Mouse (Mus musculus) heart, adult 10 weeks (tissue): Measurements from ENCODE around the gene Gm9958. TPM values are rescaled to one million over a fixed set of nuclear protein-coding genes. Genes with fewer than 3 reads are reported as not detected.

Experiments used
- polyA plus RNA-seq: library from polyadenylated mRNA; stranded (reverse); fragments of 350-450 nt; fragmentation: Illumina TruSeq; extraction: RNeasy Lipid Tissue Mini Kit (QIAGEN cat#74804); gene quantifications from one replicate; pipeline ENCODE4 v1.2.3, GENCODE M21; 2014; ENCODE audit warnings: low read depth, low replicate concordance

Gm9958 gene
- 0.73 TPM for polyA plus RNA-seq

DNA sequence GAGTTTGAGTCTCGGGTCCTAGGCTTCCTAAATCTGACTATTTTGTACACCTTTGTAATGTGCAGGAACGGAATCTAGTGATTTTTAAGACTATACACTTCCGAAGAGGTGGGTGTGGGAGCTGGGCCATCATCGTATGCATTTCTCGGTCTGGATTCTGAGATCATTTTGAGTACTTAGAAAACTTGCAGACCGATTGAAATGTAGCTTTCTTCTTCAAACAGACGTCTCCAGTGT lies at the start of gene Gm9958:
Gene Gm9958, plus strand, starts transcription at position 138 of the 237 bp plus-strand sequence.

GRCm38 (mm10) chr5:90366121-90367066 lies 610 bp upstream of the Gm9958 start, which contains the start of gene Ankrd17:
Gene Ankrd17, minus strand, starts transcription at chr5:90366577.

Other genes with a start within 250 kb of the Gm9958 start
- 11.6 TPM for gene Cox18, start 143.2 kb upstream of the Gm9958 start, polyA plus RNA-seq
- gene Ankrd17, start 627 bp upstream of the Gm9958 start, polyA plus RNA-seq, result 38.6 TPM
- 58.7 TPM for gene Alb, start 93.7 kb downstream of the Gm9958 start, polyA plus RNA-seq
- not detected for gene Afp, start 123.5 kb downstream of the Gm9958 start, polyA plus RNA-seq
- not detected for gene Afm, start 151.7 kb downstream of the Gm9958 start, polyA plus RNA-seq
- not detected for gene 5830473C10Rik, start 193.9 kb downstream of the Gm9958 start, polyA plus RNA-seq